Comparison of ENCODE assay signal across 26 mouse cellular contexts in genomic region chr2:37751114-37751513, GRCm38 (mm10). TPM values are rescaled to one million over a fixed set of nuclear protein-coding genes. Genes with fewer than 3 reads are reported as not detected.
DNase-seq lines count a peak whose midpoint lies in the region; ATAC-seq and TF ChIP-seq lines count a peak whose summit lies in the region.
"Had no signal": no experiment of that assay in that cellular context is flagged by ENCODE, and none has a peak within 500 bp of the region (broad histone marks: within the 10 kb centered on the region; RNA-seq: fewer than 3 reads in every experiment).

No protein-coding gene starts in this region.

- H3K4me2 ChIP-seq in intestine, embryonic 15.5 days (replicated peaks) = no peak overlapping the region
- H3K4me2 ChIP-seq in intestine, postnatal 0 days (replicated peaks; ENCODE audit: low read depth) = no peak overlapping the region
- H3K4me2 ChIP-seq in lung, embryonic 16.5 days (ENCODE audit: low read depth, low read length) = no peak overlapping the region
- H3K4me2 ChIP-seq in stomach, postnatal 0 days (replicated peaks; ENCODE audit: low read depth) = no peak overlapping the region
- H3K4me2 ChIP-seq: forebrain, embryonic 13.5 days; heart, embryonic 11.5 days; hindbrain, embryonic 12.5 days; hindbrain, embryonic 15.5 days had no signal

- no peak overlapping the region for H3K4me3 ChIP-seq in intestine, embryonic 15.5 days (replicated peaks)
- no peak overlapping the region for H3K4me3 ChIP-seq in intestine, postnatal 0 days (ENCODE audit: low read depth, low read length)
- H3K4me3 ChIP-seq in lung, embryonic 16.5 days (ENCODE audit: low read length) = no peak overlapping the region
- no peak overlapping the region for H3K4me3 ChIP-seq in lung, adult 2 months (replicated peaks; ENCODE audit: extremely low read depth, low read depth, low read length)
- H3K4me3 ChIP-seq in stomach, postnatal 0 days (ENCODE audit: low read depth, low read length) = no peak overlapping the region
- H3K4me3 ChIP-seq: forebrain, embryonic 10.5 days; forebrain, embryonic 13.5 days; gastrocnemius, adult 2 months; hindbrain, embryonic 12.5 days; hindbrain, embryonic 15.5 days had no signal

- no peak for DNase-seq in lung, adult 2 months
- peak; percentile 70 for DNase-seq in urinary bladder, postnatal 14 days (ENCODE audit: low spot score)
- no peak for DNase-seq in urinary bladder, postnatal 25 days (ENCODE audit: low spot score)
- peak; percentile 44 for DNase-seq in stomach, postnatal 0 days (ENCODE audit: low spot score)
- DNase-seq: adrenal gland, adult 2 months; adrenal gland, postnatal 14 days; B cell, adult 2 months; cerebellum, adult 11 months; cerebellum, adult 2 months; cerebellum, postnatal 10 days; cerebellum, postnatal 36 days; forebrain, postnatal 0 days; gastrocnemius, adult 2 months; gastrocnemius, postnatal 14 days; heart, adult 11 months had no signal

- TF ChIP-seq EP300 in stomach, postnatal 0 days (optimal IDR thresholded peaks at IDR 0.05) = no peak

- H3K9ac ChIP-seq in intestine, embryonic 15.5 days = no peak overlapping the region
- H3K9ac ChIP-seq in intestine, postnatal 0 days (ENCODE audit: low read depth, low read length) = no peak overlapping the region
- H3K9ac ChIP-seq in lung, embryonic 16.5 days (ENCODE audit: low read length) = no peak overlapping the region
- H3K9ac ChIP-seq in stomach, postnatal 0 days (ENCODE audit: low read length) = no peak overlapping the region
- H3K9ac ChIP-seq: forebrain, embryonic 13.5 days; forebrain, postnatal 0 days; hindbrain, embryonic 12.5 days; hindbrain, embryonic 15.5 days had no signal

- no peak for TF ChIP-seq POLR2A in lung, adult 2 months (IDR thresholded peaks at IDR 0.05; ENCODE audit: borderline replicate concordance, extremely low read depth, low read depth, low read length)

- H3K27me3 ChIP-seq in intestine, embryonic 15.5 days (replicated peaks) = no peaks in the 10 kb centered on the region
- H3K27me3 ChIP-seq in intestine, postnatal 0 days (replicated peaks; ENCODE audit: control insufficient read depth, insufficient read depth, low read length) = no peaks in the 10 kb centered on the region
- no peaks in the 10 kb centered on the region for H3K27me3 ChIP-seq in lung, embryonic 16.5 days (ENCODE audit: control insufficient read depth, insufficient read depth, low read depth, low read length)
- H3K27me3 ChIP-seq in stomach, postnatal 0 days (ENCODE audit: control insufficient read depth, insufficient read depth, low read length) = no peaks in the 10 kb centered on the region
- H3K27me3 ChIP-seq: CH12.LX; forebrain, embryonic 13.5 days; hindbrain, embryonic 12.5 days; hindbrain, embryonic 15.5 days; Patski had no signal

- peaks cover 17% of the 10 kb centered on the region for H3K4me1 ChIP-seq in intestine, embryonic 15.5 days (replicated peaks)
- H3K4me1 ChIP-seq in intestine, postnatal 0 days (replicated peaks; ENCODE audit: control insufficient read depth, insufficient read depth, low read length) = 0 out of 2 replicates have a peak, but pooled peaks cover 3% of the 10 kb centered on the region
- H3K4me1 ChIP-seq in lung, embryonic 16.5 days (replicated peaks; ENCODE audit: control insufficient read depth, insufficient read depth, low read length) = no peaks in the 10 kb centered on the region; the same call in 1 of the 2 replicates
- no peaks in the 10 kb centered on the region; the same call in 1 of the 2 replicates for H3K4me1 ChIP-seq in lung, adult 2 months (ENCODE audit: control insufficient read depth, insufficient read depth, low read length)
- no peaks in the 10 kb centered on the region for H3K4me1 ChIP-seq in stomach, postnatal 0 days (replicated peaks; ENCODE audit: control insufficient read depth, insufficient read depth)

- no peak overlapping the region for H3K27ac ChIP-seq in intestine, embryonic 15.5 days
- no peak overlapping the region for H3K27ac ChIP-seq in intestine, postnatal 0 days (ENCODE audit: low read depth, low read length)
- H3K27ac ChIP-seq in lung, embryonic 16.5 days (ENCODE audit: low read length) = no peak overlapping the region
- no peak overlapping the region for H3K27ac ChIP-seq in stomach, postnatal 0 days (replicated peaks)
- H3K27ac ChIP-seq: forebrain, embryonic 10.5 days; forebrain, embryonic 13.5 days; gastrocnemius, adult 2 months; hindbrain, embryonic 12.5 days; hindbrain, embryonic 15.5 days had no signal

- 0 out of 2 replicates have a peak, but pooled peaks have one; percentile 42 for ATAC-seq in intestine, embryonic 15.5 days
- ATAC-seq in intestine, postnatal 0 days = no peak
- ATAC-seq in lung, embryonic 16.5 days (ENCODE audit: low read depth) = 0 out of 2 replicates have a peak, but pooled peaks have one; percentile 51
- no peak for ATAC-seq in stomach, postnatal 0 days (ENCODE audit: low FRiP score, low TSS enrichment)
- ATAC-seq: forebrain, embryonic 13.5 days; forebrain, postnatal 0 days; Patski had no signal

- H3K36me3 ChIP-seq in intestine, embryonic 15.5 days = no peaks in the 10 kb centered on the region
- no peaks in the 10 kb centered on the region for H3K36me3 ChIP-seq in intestine, postnatal 0 days (ENCODE audit: control insufficient read depth, insufficient read depth)
- H3K36me3 ChIP-seq in lung, embryonic 16.5 days (ENCODE audit: control insufficient read depth, insufficient read depth, low read length) = no peaks in the 10 kb centered on the region
- no peaks in the 10 kb centered on the region for H3K36me3 ChIP-seq in stomach, postnatal 0 days (ENCODE audit: control insufficient read depth, insufficient read depth, low read length)
- H3K36me3 ChIP-seq: forebrain, embryonic 10.5 days; G1E; hindbrain, embryonic 12.5 days; hindbrain, embryonic 15.5 days had no signal

- H3K9me3 ChIP-seq in intestine, embryonic 15.5 days = no peaks in the 10 kb centered on the region
- H3K9me3 ChIP-seq in intestine, postnatal 0 days (ENCODE audit: control insufficient read depth) = no peaks in the 10 kb centered on the region
- H3K9me3 ChIP-seq in lung, embryonic 16.5 days (ENCODE audit: control insufficient read depth, low read length) = no peaks in the 10 kb centered on the region
- no peaks in the 10 kb centered on the region for H3K9me3 ChIP-seq in stomach, postnatal 0 days (ENCODE audit: control insufficient read depth, low read length)
- H3K9me3 ChIP-seq: forebrain, embryonic 10.5 days; forebrain, embryonic 13.5 days; G1E; hindbrain, embryonic 12.5 days; hindbrain, embryonic 15.5 days had no signal

- 89% methylated on average over 1 of the region's 1 CpGs for WGBS in intestine, embryonic 15.5 days
- WGBS in intestine, postnatal 0 days = 69% methylated on average over 1 of the region's 1 CpGs
- 76% methylated on average over 1 of the region's 1 CpGs for WGBS in lung, embryonic 16.5 days
- WGBS in lung, adult 2 months = 91% methylated on average over 1 of the region's 1 CpGs
- 73% methylated on average over 1 of the region's 1 CpGs for WGBS in stomach, postnatal 0 days

- no peak for TF ChIP-seq CTCF in intestine, postnatal 0 days (IDR thresholded peaks at IDR 0.05; ENCODE audit: low read depth)
- TF ChIP-seq CTCF in lung, adult 2 months (IDR thresholded peaks at IDR 0.05; ENCODE audit: insufficient read depth, low read length) = no peak
- TF ChIP-seq CTCF in stomach, postnatal 0 days (IDR thresholded peaks at IDR 0.05; ENCODE audit: low read depth) = no peak

RNA-seq across cellular contexts. Expression of gene Crb2, which starts 24.9 kb away (rescaled TPM):
- 1.9 and 2.1 TPM in 2 replicates for polyA plus RNA-seq in intestine, embryonic 15.5 days (2015; fragmentation: Nextera tagmentation; extraction: Ambion mirVana)
- polyA plus RNA-seq in intestine, postnatal 0 days (2015; fragmentation: Nextera tagmentation; extraction: Ambion mirVana) = 0.51 and 0.60 TPM in 2 replicates
- polyA plus RNA-seq in lung, embryonic 16.5 days (2015; fragmentation: Nextera tagmentation; extraction: Ambion mirVana) = 0.77 and 0.88 TPM in 2 replicates
- polyA plus RNA-seq in lung, adult 2 months (2012; rRNA removed) = 1.7 and 2.4 TPM in 2 replicates
- 0.47 and 0.74 TPM in 2 replicates for polyA plus RNA-seq in stomach, postnatal 0 days (2015; fragmentation: Nextera tagmentation; extraction: Ambion mirVana)
- polyA plus RNA-seq: G1E had no signal

RNA-seq across cellular contexts. Expression of gene Strbp, which starts 47.5 kb away (rescaled TPM):
- polyA plus RNA-seq in intestine, embryonic 15.5 days (2015; fragmentation: Nextera tagmentation; extraction: Ambion mirVana) = 31.3 and 37.0 TPM in 2 replicates
- 20.4 and 22.5 TPM in 2 replicates for polyA plus RNA-seq in intestine, postnatal 0 days (2015; fragmentation: Nextera tagmentation; extraction: Ambion mirVana)
- 31.1 and 33.4 TPM in 2 replicates for polyA plus RNA-seq in lung, embryonic 16.5 days (2015; fragmentation: Nextera tagmentation; extraction: Ambion mirVana)
- polyA plus RNA-seq in lung, adult 2 months (2012; rRNA removed) = 2.4 and 4.0 TPM in 2 replicates
- 27.5 and 29.2 TPM in 2 replicates for polyA plus RNA-seq in stomach, postnatal 0 days (2015; fragmentation: Nextera tagmentation; extraction: Ambion mirVana)

Comparison
In these comparisons a context has a peak if more than half of its experiments do, and no peak if none do; other contexts are left out.
1. ATAC-seq: peak in intestine, embryonic 15.5 days (single experiment) and lung, embryonic 16.5 days (single experiment); none in intestine, postnatal 0 days (single experiment) and stomach, postnatal 0 days (single experiment).
2. DNase-seq: peak in urinary bladder, postnatal 14 days (single experiment) and stomach, postnatal 0 days (single experiment); none in lung, adult 2 months (single experiment) and urinary bladder, postnatal 25 days (single experiment).